Mouse (Mus musculus): ENCODE results near the gene Ndfip2.

The Ndfip2 gene

GRCm38 (mm10) chr14:105284062-105284461 lies 25.7 kb downstream of the Ndfip2 start:
- no peak for DNase-seq (ENCODE audit: extremely low spot score, low read depth, low spot score)

- no peak for DNase-seq (ENCODE audit: extremely low spot score, low read depth, low spot score)
Observed at GRCm38 (mm10) chr14:105287557-105287956, 29.2 kb downstream of the Ndfip2 start.

GRCm38 (mm10) chr14:105287972-105288371 lies 29.6 kb downstream of the Ndfip2 start:
- no peak for DNase-seq (ENCODE audit: extremely low spot score, low read depth, low spot score)

- DNase-seq (ENCODE audit: extremely low spot score, low read depth, low spot score) = no peak
Observed at GRCm38 (mm10) chr14:105288529-105288928, 30.2 kb downstream of the Ndfip2 start.

GRCm38 (mm10) chr14:105292139-105292538 lies 33.8 kb downstream of the Ndfip2 start:
- no peak for DNase-seq (ENCODE audit: extremely low spot score, low read depth, low spot score)

GRCm38 (mm10) chr14:105293777-105294176 lies 35.4 kb downstream of the Ndfip2 start:
- no peak for DNase-seq (ENCODE audit: extremely low spot score, low read depth, low spot score)

GRCm38 (mm10) chr14:105295820-105296582 lies 37.6 kb downstream of the Ndfip2 start:
- peak; percentile 71 for DNase-seq (ENCODE audit: extremely low spot score, low read depth, low spot score)

- no peak for DNase-seq (ENCODE audit: extremely low spot score, low read depth, low spot score)
Observed at GRCm38 (mm10) chr14:105299744-105300255, 41.4 kb downstream of the Ndfip2 start.

- DNase-seq (ENCODE audit: extremely low spot score, low read depth, low spot score) = no peak
Observed at GRCm38 (mm10) chr14:105300551-105300950, 42.2 kb downstream of the Ndfip2 start.

- DNase-seq (ENCODE audit: extremely low spot score, low read depth, low spot score) = no peak
Observed at GRCm38 (mm10) chr14:105302708-105303107, 44.3 kb downstream of the Ndfip2 start.

GRCm38 (mm10) chr14:105307716-105308115 lies 49.3 kb downstream of the Ndfip2 start:
- no peak for DNase-seq (ENCODE audit: extremely low spot score, low read depth, low spot score)

GRCm38 (mm10) chr14:105312366-105312765 lies 54.0 kb downstream of the Ndfip2 start:
- DNase-seq (ENCODE audit: extremely low spot score, low read depth, low spot score) = no peak

- DNase-seq (ENCODE audit: extremely low spot score, low read depth, low spot score) = no peak
Observed at GRCm38 (mm10) chr14:105312944-105313343, 54.6 kb downstream of the Ndfip2 start.

GRCm38 (mm10) chr14:105313877-105314276 lies 55.5 kb downstream of the Ndfip2 start:
- no peak for DNase-seq (ENCODE audit: extremely low spot score, low read depth, low spot score)

- no peak for DNase-seq (ENCODE audit: extremely low spot score, low read depth, low spot score)
Observed at GRCm38 (mm10) chr14:105321712-105322111, 63.3 kb downstream of the Ndfip2 start.

GRCm38 (mm10) chr14:105322829-105323228 lies 64.5 kb downstream of the Ndfip2 start:
- no peak for DNase-seq (ENCODE audit: extremely low spot score, low read depth, low spot score)

GRCm38 (mm10) chr14:105323448-105323847 lies 65.1 kb downstream of the Ndfip2 start:
- no peak for DNase-seq (ENCODE audit: extremely low spot score, low read depth, low spot score)

- DNase-seq (ENCODE audit: extremely low spot score, low read depth, low spot score) = no peak
Observed at GRCm38 (mm10) chr14:105328397-105329302, 70.3 kb downstream of the Ndfip2 start.

GRCm38 (mm10) chr14:105333475-105334094 lies 75.2 kb downstream of the Ndfip2 start:
- DNase-seq (ENCODE audit: extremely low spot score, low read depth, low spot score) = no peak

GRCm38 (mm10) chr14:105341765-105342164 lies 83.4 kb downstream of the Ndfip2 start:
- no peak for DNase-seq (ENCODE audit: extremely low spot score, low read depth, low spot score)

- DNase-seq (ENCODE audit: extremely low spot score, low read depth, low spot score) = no peak
Observed at GRCm38 (mm10) chr14:105354121-105354520, 95.7 kb downstream of the Ndfip2 start.

All from hindlimb bud, embryonic 11.5 days (tissue).